Mouse (Mus musculus) forebrain, postnatal 0 days (tissue): ENCODE data around the gene Atp8a2. TPM values are rescaled to one million over a fixed set of nuclear protein-coding genes. Genes with fewer than 3 reads are reported as not detected.

Experiments used
- ATAC-seq: fragments of 200-750 bp; cut with Nextera tagmentation; 2 replicates; pipeline ENCODE4 v1.8.0; 2017; ENCODE audit warnings: mild to moderate bottlenecking, moderate library complexity
- DNase-seq: peaks from one replicate; pipeline ENCODE4 v3.0.0-alpha.2; 2015
- H3K27ac ChIP-seq: fragments of 300-500 bp; sonication (generic); 2 replicates; pipeline ENCODE4 v1.5.1; 2014; ENCODE audit warnings: low read depth, mild to moderate bottlenecking, antibody characterized with exemption, low read length, moderate library complexity, mixed read lengths
- H3K27me3 ChIP-seq: fragments of 300-500 bp; sonication (generic); 2 replicates; pipeline ENCODE4 v1.6.1; 2014; ENCODE audit warnings: mild to moderate bottlenecking, low read length, mixed read lengths; ENCODE audit not compliant: insufficient read depth
- H3K36me3 ChIP-seq: fragments of 300-500 bp; sonication (generic); 2 replicates; pipeline ENCODE4 v1.6.1; 2014; ENCODE audit warnings: mild to moderate bottlenecking, moderate library complexity; ENCODE audit not compliant: insufficient read depth
- H3K4me1 ChIP-seq: fragments of 300-500 bp; sonication (generic); 2 replicates; pipeline ENCODE4 v1.6.1; 2014; ENCODE audit warnings: antibody characterized with exemption; ENCODE audit not compliant: insufficient read depth
- H3K4me2 ChIP-seq: fragments of 300-500 bp; sonication (generic); 2 replicates; pipeline ENCODE4 v1.6.1; 2014; ENCODE audit warnings: low read depth, mild to moderate bottlenecking, moderate library complexity
- H3K4me3 ChIP-seq: fragments of 300-500 bp; sonication (generic); 2 replicates; pipeline ENCODE4 v1.5.1; 2014; ENCODE audit warnings: low read depth, low read length, mixed read lengths
- H3K9ac ChIP-seq: fragments of 300-500 bp; sonication (generic); 2 replicates; pipeline ENCODE4 v1.6.1; 2014; ENCODE audit warnings: mild to moderate bottlenecking
- H3K9me3 ChIP-seq: fragments of 300-500 bp; sonication (generic); 2 replicates; pipeline ENCODE4 v1.6.1; 2016; ENCODE audit warnings: low read length
- CTCF ChIP-seq: sonication (generic); IDR thresholded peaks from 2 replicates; pipeline ENCODE4 v1.5.1; 2016; ENCODE audit warnings: antibody characterized with exemption, control low read depth, low read depth
- WGBS: fragments of 180-500 bp; shearing (Covaris S2); extraction: QIAGEN DNeasy Blood & Tissue Kit; methylation state at CpG from one replicate; pipeline ENCODE4 v1.1.7; 2014; 5-methylcytosine and 5-hydroxymethylcytosine counted together
- polyA plus RNA-seq: library from polyadenylated mRNA; unstranded; fragments of >200 nt; fragmentation: Nextera tagmentation; extraction: Ambion mirVana; gene quantifications from 2 replicates; pipeline ENCODE4 v1.2.1, GENCODE M21; 2015
- total RNA-seq: library from RNA; depleted of rRNA; stranded (reverse); fragments of >200 nt; gene quantifications from 2 replicates; pipeline ENCODE4 v1.2.3, GENCODE M21; 2014

Gene Atp8a2
- total and polyA plus RNA-seq, 2 experiments from 2014 or later: 33.6 to 38.0 TPM

DNA sequence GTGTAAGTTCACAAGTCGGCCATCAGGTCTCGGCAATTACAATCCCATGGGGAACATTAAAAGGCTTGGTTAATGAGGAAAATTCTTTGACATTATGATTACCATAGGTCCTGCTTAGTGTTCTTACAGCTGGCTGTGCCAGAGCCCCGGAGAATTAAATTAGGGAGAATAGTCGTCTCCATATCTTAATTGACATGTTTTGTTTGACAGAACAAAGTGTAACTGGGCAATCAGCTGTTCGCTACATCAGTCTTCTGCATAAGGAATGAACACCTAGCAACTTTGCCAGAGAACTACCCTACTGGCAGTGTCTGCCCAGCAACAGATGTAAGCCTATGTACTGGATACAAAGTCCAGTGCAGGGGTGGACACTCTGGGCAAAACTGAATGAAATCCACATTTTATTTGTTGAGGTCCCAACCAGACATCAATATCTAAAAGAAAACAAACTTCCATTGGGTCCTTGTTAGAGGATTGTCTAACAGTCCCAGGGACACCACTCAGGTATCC is 225.7 kb downstream of the Atp8a2 start:
- ATAC-seq (no peak), DNase-seq (no peak)
- no peak overlapping the region for H3K4me3 ChIP-seq
- no peak overlapping the region for H3K9ac ChIP-seq
- no peak overlapping the region for H3K27ac ChIP-seq
- WGBS: 20% methylated on average over 5 of the region's 5 CpGs
- peaks cover 6% of the 10 kb centered on the region; the same call in 1 of the 2 replicates for H3K4me1 ChIP-seq
- H3K9me3 ChIP-seq: no peaks in the 10 kb centered on the region
- no peak overlapping the region for H3K4me2 ChIP-seq
- H3K36me3 ChIP-seq: no peaks in the 10 kb centered on the region
- H3K27me3 ChIP-seq: no peaks in the 10 kb centered on the region
- TF ChIP-seq CTCF: no peak

DNA sequence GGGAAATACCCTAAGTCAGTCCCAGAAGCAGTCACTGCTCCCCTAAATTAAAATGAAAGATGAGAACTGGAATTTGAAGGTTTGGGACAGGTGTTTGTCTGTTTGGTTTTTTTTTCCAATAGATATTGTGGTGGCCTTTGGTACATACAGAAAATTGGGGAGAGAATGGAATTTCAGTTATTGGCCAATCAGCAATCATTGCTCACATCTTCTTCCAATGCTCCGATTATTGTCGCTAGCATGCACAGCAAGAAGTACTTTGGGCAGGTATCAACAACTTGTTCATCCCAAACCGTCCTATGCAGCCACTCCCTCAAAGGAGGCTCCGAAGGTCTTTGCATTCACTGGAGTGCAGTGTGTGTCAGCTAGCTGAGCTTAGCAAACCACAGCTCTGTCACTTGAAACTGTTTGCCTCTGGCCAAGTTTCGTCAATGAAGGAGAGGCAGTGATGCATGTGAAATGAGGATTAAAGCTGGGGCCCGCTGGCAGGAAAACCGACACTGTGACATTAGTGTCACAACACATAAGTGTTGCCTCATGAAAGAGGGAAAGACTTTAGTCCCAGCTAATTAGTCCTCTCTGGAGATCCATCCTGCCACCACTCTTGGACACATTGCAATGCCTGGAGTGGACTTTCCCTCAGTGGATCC is 227.4 kb downstream of the Atp8a2 start:
- TF ChIP-seq CTCF: no peak
- 9% methylated on average over 7 of the region's 7 CpGs for WGBS
- Histone ChIP-seq H3K4me2 (no peak overlapping the region), H3K4me3 (no peak overlapping the region), H3K27ac (no peak overlapping the region), H3K36me3 (no peaks in the 10 kb centered on the region), H3K9me3 (no peaks in the 10 kb centered on the region), H3K4me1 (peaks cover 6% of the 10 kb centered on the region; the same call in 1 of the 2 replicates), H3K9ac (no peak overlapping the region), H3K27me3 (no peaks in the 10 kb centered on the region)
- DNase-seq (peak; percentile 82), ATAC-seq (peak; percentile 95)

DNA sequence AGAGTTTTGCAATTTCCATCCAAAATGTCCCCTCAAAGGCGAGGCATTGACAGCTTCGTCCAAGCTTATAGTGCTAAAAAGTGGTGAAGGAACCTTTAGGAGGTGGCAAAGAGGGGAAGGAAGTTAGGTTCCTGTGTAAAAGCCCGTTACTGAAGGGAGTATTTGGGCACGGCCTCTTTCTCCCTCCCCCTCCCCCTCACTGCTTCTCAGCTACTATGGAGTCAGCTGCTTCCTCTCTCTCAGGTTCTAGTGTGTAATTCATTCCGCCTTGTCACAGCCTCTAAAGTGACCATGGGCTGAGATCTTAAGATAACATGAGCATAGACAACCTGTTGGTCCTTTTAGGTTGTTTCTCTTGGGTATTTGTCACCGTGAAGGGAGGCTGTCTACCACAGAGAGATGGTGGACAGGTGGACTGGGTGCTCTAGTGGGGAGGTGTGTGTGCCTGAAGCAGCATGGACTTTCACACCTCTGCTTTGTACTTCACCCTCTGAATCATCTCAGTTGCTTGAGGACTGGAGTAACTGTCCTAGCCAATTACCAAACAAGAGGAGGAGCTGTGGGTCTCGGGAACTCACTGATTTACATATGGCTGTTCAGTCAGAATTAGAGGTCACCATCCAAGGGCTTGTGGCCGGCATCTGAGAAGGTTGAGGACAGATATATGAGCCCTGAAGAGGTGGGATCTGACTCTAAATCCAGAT is 229.0 kb downstream of the Atp8a2 start:
- H3K4me2 ChIP-seq: no peak overlapping the region
- H3K4me3 ChIP-seq: no peak overlapping the region
- H3K4me1 ChIP-seq: peaks cover 6% of the 10 kb centered on the region; the same call in 1 of the 2 replicates
- no peaks in the 10 kb centered on the region for H3K36me3 ChIP-seq
- no peak for DNase-seq
- 87% methylated on average over 8 of the region's 8 CpGs for WGBS
- H3K27ac ChIP-seq: no peak overlapping the region
- no peaks in the 10 kb centered on the region for H3K27me3 ChIP-seq
- TF ChIP-seq CTCF: no peak
- ATAC-seq: no peak
- H3K9me3 ChIP-seq: no peaks in the 10 kb centered on the region
- no peak overlapping the region for H3K9ac ChIP-seq

DNA sequence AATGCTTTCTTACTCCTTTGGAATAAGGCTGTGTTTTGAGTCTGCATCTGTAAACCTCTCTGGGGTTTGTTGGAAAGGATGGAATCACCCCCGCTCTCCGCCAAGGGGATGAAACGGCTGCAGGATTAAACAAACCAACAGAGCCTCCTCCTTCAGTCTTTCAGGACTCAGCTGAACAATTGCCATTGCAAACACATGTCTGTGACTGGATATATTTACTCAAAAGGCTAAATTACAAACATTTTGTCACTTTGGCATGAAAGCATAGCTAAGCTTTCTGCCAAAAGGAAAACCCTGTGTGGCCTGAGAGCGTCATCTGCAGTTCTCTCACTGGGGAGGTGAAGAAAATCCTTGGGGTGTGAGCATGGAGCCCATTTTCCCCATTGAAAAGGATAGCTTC is 230.0 kb downstream of the Atp8a2 start:
- Histone ChIP-seq H3K9me3 (no peaks in the 10 kb centered on the region), H3K4me3 (no peak overlapping the region), H3K36me3 (no peaks in the 10 kb centered on the region), H3K27me3 (no peaks in the 10 kb centered on the region), H3K4me2 (no peak overlapping the region), H3K9ac (no peak overlapping the region), H3K4me1 (peaks cover 6% of the 10 kb centered on the region; the same call in 1 of the 2 replicates), H3K27ac (no peak overlapping the region)
- TF ChIP-seq CTCF: no peak
- DNase-seq (peak; percentile 16), ATAC-seq (no peak)
- WGBS: 41% methylated on average over 4 of the region's 4 CpGs

DNA sequence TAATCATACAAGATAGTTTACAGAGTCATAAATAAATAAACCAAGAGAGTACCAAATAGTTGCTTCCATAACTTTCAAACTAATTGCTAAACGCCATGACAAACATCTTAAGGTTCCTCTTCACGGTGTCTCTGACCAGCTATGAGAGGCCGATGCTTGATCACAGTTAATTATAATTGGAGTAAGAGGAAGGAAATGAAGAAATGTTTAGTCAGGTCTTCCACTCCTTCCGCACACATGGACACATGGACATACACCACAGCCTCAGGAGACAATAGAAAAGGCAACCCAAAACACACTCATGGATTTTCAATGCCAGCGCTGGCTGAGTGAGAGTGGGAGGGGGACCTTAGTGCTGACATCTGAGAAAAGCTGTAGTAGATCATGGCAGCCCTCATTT is 232.4 kb downstream of the Atp8a2 start:
- H3K36me3 ChIP-seq: no peaks in the 10 kb centered on the region
- no peak for ATAC-seq
- WGBS: 93% methylated on average over 5 of the region's 5 CpGs
- no peak for TF ChIP-seq CTCF
- H3K9ac ChIP-seq: no peak overlapping the region
- no peaks in the 10 kb centered on the region for H3K9me3 ChIP-seq
- no peak overlapping the region for H3K4me3 ChIP-seq
- H3K4me2 ChIP-seq: no peak overlapping the region
- H3K4me1 ChIP-seq: no peaks in the 10 kb centered on the region
- no peak overlapping the region for H3K27ac ChIP-seq
- no peak for DNase-seq
- no peaks in the 10 kb centered on the region for H3K27me3 ChIP-seq

DNA sequence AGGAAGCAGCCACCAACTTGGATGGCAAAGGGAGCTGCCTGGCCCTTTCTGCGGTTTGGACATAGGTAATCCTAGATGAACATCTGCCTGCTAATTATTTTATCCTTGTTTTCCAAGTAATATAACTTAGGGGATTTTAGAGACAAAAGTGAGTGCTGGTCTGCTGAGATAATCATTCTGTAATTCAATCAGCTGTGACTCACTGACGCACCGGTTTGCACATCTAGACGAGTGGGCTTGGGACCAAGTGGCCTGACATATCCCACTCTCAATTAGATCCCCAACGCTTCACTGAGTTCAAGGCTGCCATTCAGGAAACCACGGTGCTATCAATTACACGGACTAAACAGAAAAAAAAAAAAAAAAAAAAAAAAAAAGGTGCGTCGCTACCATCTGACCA is 236.0 kb downstream of the Atp8a2 start:
- H3K27ac ChIP-seq: no peak overlapping the region
- no peaks in the 10 kb centered on the region for H3K4me1 ChIP-seq
- H3K9me3 ChIP-seq: no peaks in the 10 kb centered on the region
- H3K36me3 ChIP-seq: no peaks in the 10 kb centered on the region
- H3K4me2 ChIP-seq: no peak overlapping the region
- no peak overlapping the region for H3K9ac ChIP-seq
- no peaks in the 10 kb centered on the region for H3K27me3 ChIP-seq
- H3K4me3 ChIP-seq: no peak overlapping the region
- ATAC-seq (no peak), DNase-seq (no peak)
- TF ChIP-seq CTCF: no peak
- 29% methylated on average over 9 of the region's 9 CpGs for WGBS

DNA sequence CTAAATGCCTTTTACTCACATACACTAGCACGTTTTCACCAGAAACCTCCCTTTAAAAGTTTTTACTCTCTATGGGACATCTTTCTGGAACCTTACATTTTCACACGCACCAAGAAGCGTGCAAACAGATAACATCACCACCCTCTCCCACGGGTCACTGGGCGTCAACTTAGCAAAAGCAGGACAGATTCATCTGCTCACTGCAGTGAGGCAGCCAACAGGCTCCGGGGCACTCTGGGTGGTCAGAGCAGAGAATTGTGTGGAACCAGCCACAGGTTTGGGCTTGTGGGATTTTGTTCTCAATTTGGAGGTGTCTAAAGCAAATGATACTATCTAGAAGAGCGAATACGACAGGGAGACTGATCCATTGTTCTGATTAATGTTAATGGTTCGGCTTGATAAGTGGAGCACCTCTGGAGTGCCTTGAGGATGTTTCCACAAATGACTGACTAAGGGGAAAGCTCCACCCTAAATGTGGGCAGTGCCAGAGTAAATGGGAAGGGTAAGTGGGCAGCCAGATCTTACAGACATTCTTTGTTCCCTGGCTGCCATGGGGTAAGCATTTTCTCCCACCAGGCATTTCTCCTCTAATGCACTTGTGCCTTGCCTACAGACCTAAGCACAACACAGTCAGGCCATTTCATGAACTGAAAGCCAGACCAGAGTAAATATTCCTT is 236.6 kb downstream of the Atp8a2 start:
- Histone ChIP-seq H3K9ac (no peak overlapping the region), H3K4me2 (no peak overlapping the region), H3K27ac (no peak overlapping the region), H3K27me3 (no peaks in the 10 kb centered on the region), H3K4me3 (no peak overlapping the region), H3K36me3 (no peaks in the 10 kb centered on the region), H3K9me3 (no peaks in the 10 kb centered on the region), H3K4me1 (no peaks in the 10 kb centered on the region)
- DNase-seq (no peak), ATAC-seq (no peak)
- no peak for TF ChIP-seq CTCF
- 58% methylated on average over 9 of the region's 9 CpGs for WGBS
